Mouse (Mus musculus) megakaryocyte, embryonic 14.5 days (primary cell): ENCODE measurements around the gene Pclo.

Experiments used
- FLI1 ChIP-seq: IDR thresholded peaks from 2 replicates; pipeline ENCODE4 v1.6.1; 2012; ENCODE audit warnings: low read length, inconsistent platforms, mixed read lengths
- GATA1 ChIP-seq: IDR thresholded peaks from 3 replicates; pipeline ENCODE4 v1.6.1; 2012; ENCODE audit warnings: mixed read lengths, low read length, inconsistent platforms, borderline replicate concordance

DNA sequence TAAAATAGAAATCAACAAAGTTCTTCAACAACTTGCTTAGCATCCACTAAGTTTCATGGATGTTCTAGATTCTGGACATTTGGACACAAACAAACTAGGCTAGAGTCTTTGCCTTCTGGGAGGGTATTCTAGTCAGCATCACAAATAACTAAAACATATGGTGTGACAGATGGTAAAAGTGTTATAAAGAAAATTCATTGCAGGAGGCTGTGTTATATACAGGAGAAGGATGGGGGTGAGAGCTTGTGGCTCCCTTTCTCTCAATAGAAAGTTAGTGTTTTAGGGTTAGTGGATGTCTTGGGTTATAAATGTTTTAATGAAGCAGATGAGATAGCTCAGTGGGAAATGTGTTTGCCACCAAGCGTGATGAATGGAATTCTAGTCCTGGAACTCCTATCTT is 13.1 kb downstream of the Pclo start:
- TF ChIP-seq GATA1 (no peak), FLI1 (no peak)
